Mouse (Mus musculus) forebrain, embryonic 14.5 days (tissue): Measurements from ENCODE around the gene Galnt12. TPM values are rescaled to one million over a fixed set of nuclear protein-coding genes. Genes with fewer than 3 reads are reported as not detected.
"Not testable (repeated sequence)": the region's sequence is repeated elsewhere in the genome, so short reads cannot be mapped to it uniquely, and the experiment has no call there.

Source experiments
- ATAC-seq: fragments of 200-750 bp; cut with Nextera tagmentation; 2 replicates; pipeline ENCODE4 v1.8.0; 2017; ENCODE audit warnings: mild to moderate bottlenecking, moderate library complexity
- DNase-seq: peaks from one replicate; pipeline ENCODE4 v3.0.0-alpha.2; 2015; ENCODE audit warnings: low spot score
- H3K27ac ChIP-seq: fragments of 300-500 bp; sonication (generic); 2 replicates; pipeline ENCODE4 v1.5.1; 2014; ENCODE audit warnings: low read depth, mild to moderate bottlenecking, control low read depth, low read length, moderate library complexity
- H3K27me3 ChIP-seq: fragments of 300-500 bp; sonication (generic); replicated peaks from 2 replicates; pipeline ENCODE4 v1.6.1; 2014; ENCODE audit warnings: low read length, control low read depth, mixed read lengths; ENCODE audit not compliant: control insufficient read depth, insufficient read depth
- H3K36me3 ChIP-seq: fragments of 300-500 bp; sonication (generic); 2 replicates; pipeline ENCODE4 v1.6.1; 2014; ENCODE audit warnings: low read length, control low read depth; ENCODE audit not compliant: control insufficient read depth, insufficient read depth
- H3K4me1 ChIP-seq: fragments of 300-500 bp; sonication (generic); 2 replicates; pipeline ENCODE4 v1.6.1; 2014; ENCODE audit warnings: antibody characterized with exemption, low read length, control low read depth; ENCODE audit not compliant: control insufficient read depth, insufficient read depth
- H3K4me2 ChIP-seq: fragments of 300-500 bp; sonication (generic); 2 replicates; pipeline ENCODE4 v1.6.1; 2014; ENCODE audit warnings: mild to moderate bottlenecking, control low read depth, low read length
- H3K4me3 ChIP-seq: fragments of 300-500 bp; sonication (generic); 2 replicates; pipeline ENCODE4 v1.5.1; 2014; ENCODE audit warnings: low read depth, low read length, control low read depth
- H3K9ac ChIP-seq: fragments of 300-500 bp; sonication (generic); 2 replicates; pipeline ENCODE4 v1.6.1; 2014; ENCODE audit warnings: mild to moderate bottlenecking, low read length, control low read depth, moderate library complexity
- H3K9me3 ChIP-seq: fragments of 300-500 bp; sonication (generic); replicated peaks from 2 replicates; pipeline ENCODE4 v1.6.1; 2016; ENCODE audit warnings: low read length, control low read depth, mixed read lengths; ENCODE audit not compliant: control insufficient read depth
- WGBS: fragments of 180-500 bp; shearing (Covaris S2); extraction: QIAGEN DNeasy Blood & Tissue Kit; methylation state at CpG from one replicate; pipeline ENCODE4 v1.1.7; 2014; 5-methylcytosine and 5-hydroxymethylcytosine counted together
- polyA plus RNA-seq: library from polyadenylated mRNA; unstranded; fragments of >200 nt; fragmentation: Nextera tagmentation; extraction: Ambion mirVana; gene quantifications from 2 replicates; pipeline ENCODE4 v1.2.1, GENCODE M21; 2014

The Galnt12 gene
- polyA plus RNA-seq, 1 experiment from 2014 or later, result 0.62 TPM

GRCm38 (mm10) chr4:47055170-47055569 lies 36.5 kb upstream of the Galnt12 start:
- not testable (repeated sequence) for H3K27me3 ChIP-seq, H3K9ac ChIP-seq, H3K4me2 ChIP-seq, H3K4me3 ChIP-seq, H3K27ac ChIP-seq, H3K4me1 ChIP-seq, H3K36me3 ChIP-seq, H3K9me3 ChIP-seq, DNase-seq, ATAC-seq
- WGBS, result 93% methylated on average over 9 of the region's 9 CpGs

GRCm38 (mm10) chr4:47055570-47056080 lies 36.1 kb upstream of the Galnt12 start:
- Histone ChIP-seq H3K36me3 (no peaks in the 10 kb centered on the region), H3K27ac (no peak overlapping the region), H3K4me3 (0 out of 2 replicates have a peak overlapping the region, but pooled peaks have one; percentile 73), H3K4me2 (no peak overlapping the region), H3K9ac (no peak overlapping the region), H3K27me3 (no peaks in the 10 kb centered on the region), H3K4me1 (peaks cover 8% of the 10 kb centered on the region), H3K9me3 (no peaks in the 10 kb centered on the region)
- no peak for ATAC-seq
- 96% methylated on average over 6 of the region's 6 CpGs for WGBS
- DNase-seq, result no peak

- H3K27ac ChIP-seq, result peak within 1 kb of the TSS; percentile 55; the same call in 1 of the 2 replicates
- H3K36me3 ChIP-seq, result no peaks in the 10 kb centered on the region
- H3K27me3 ChIP-seq, result no peaks in the 10 kb centered on the region
- no peaks in the 10 kb centered on the region for H3K9me3 ChIP-seq
- H3K4me3 ChIP-seq, result peak within 1 kb of the TSS; percentile 73
- H3K9ac ChIP-seq, result peak within 1 kb of the TSS; percentile 76
- H3K4me2 ChIP-seq, result peak within 1 kb of the TSS; percentile 73
- ATAC-seq (peak; percentile 91), DNase-seq (peak; percentile 79)
- H3K4me1 ChIP-seq, result peaks cover 6% of the 10 kb centered on the region
- WGBS, result under 1% methylated on average over 58 of the region's 86 CpGs
Measured at GRCm38 (mm10) chr4:47056791-47057509, 34.8 kb upstream of the Galnt12 start, which contains the start of gene Anks6. Gene Anks6, minus strand, starts transcription at chr4:47057427.

DNA sequence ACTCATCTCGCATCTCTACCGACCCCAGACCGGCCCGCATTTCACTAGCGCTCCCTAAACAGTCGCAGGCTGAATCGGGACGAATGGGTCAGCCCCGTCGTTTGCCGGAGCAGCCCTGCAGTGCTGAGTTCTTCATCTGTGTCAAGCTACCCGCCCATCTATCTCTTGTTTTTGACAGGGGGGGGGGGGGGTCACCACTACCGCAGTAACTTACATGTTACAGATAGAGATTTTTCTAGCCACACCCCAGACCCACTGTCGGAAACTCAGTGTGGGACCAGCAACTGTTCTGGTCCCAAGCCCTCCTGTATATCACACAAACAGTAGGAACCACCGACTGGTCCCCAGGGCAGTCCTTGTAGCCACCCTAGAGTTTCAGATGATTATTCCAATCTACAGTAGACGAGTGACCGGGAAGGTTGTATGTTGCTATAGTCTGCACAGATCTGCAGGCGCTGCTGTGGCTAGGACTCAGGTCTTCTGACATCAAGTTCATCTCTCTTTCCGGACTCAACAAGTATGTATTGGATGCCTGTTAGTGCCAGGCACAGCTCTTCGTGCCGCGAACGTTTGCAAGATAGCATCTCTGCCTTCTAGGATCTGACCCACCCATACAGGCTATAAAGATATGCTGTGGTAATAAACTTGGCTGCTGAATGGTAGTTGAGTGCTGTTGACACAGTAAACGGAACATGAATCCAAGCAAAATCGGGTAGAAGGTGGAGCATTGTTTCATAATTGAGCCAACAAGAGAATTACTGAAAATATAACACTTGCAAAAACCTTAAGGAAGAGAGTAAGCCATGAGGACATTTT lies 34.0 kb upstream of the Galnt12 start:
- no peaks in the 10 kb centered on the region for H3K27me3 ChIP-seq
- ATAC-seq, result no peak
- peak overlapping the region; percentile 73 for H3K4me2 ChIP-seq
- H3K4me3 ChIP-seq, result peak overlapping the region; percentile 73
- peak overlapping the region; percentile 76 for H3K9ac ChIP-seq
- DNase-seq, result no peak
- H3K27ac ChIP-seq, result no peak overlapping the region; the same call in 1 of the 2 replicates
- H3K4me1 ChIP-seq, result peaks cover 6% of the 10 kb centered on the region
- WGBS, result 38% methylated on average over 25 of the region's 25 CpGs
- H3K9me3 ChIP-seq, result no peaks in the 10 kb centered on the region
- no peaks in the 10 kb centered on the region for H3K36me3 ChIP-seq

- Histone ChIP-seq H3K9me3 (no peaks in the 10 kb centered on the region), H3K9ac (no peak overlapping the region), H3K27ac (no peak overlapping the region), H3K4me3 (no peak overlapping the region), H3K27me3 (no peaks in the 10 kb centered on the region), H3K4me2 (no peak overlapping the region), H3K36me3 (no peaks in the 10 kb centered on the region), H3K4me1 (peaks cover 5% of the 10 kb centered on the region)
- WGBS, result 22% methylated on average over 1 of the region's 1 CpGs
- DNase-seq (no peak), ATAC-seq (no peak)
Measured at GRCm38 (mm10) chr4:47060900-47061299, 30.8 kb upstream of the Galnt12 start.

DNA sequence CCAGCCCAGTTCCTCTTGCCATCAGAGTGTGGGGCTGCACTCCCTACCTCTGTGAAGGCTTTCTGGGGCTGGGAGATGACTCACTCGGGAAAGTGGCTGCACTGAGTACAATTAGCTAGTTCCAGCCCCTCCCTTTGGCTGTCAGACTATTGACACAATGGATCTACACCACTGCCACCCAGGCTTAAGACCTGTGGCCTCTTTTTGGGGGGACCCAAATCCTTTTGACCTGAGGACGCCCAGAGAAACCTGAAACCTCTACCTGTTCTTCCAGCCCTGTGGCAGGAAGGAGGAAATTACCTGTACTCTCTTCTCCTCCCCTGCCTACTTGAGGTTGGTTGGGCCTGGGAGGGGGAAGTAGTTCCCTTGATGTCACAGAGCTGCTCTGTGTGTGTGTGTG lies 16.7 kb upstream of the Galnt12 start:
- Histone ChIP-seq H3K4me2 (no peak overlapping the region), H3K36me3 (no peaks in the 10 kb centered on the region), H3K4me3 (no peak overlapping the region), H3K27ac (no peak overlapping the region), H3K9me3 (no peaks in the 10 kb centered on the region), H3K4me1 (no peaks in the 10 kb centered on the region), H3K27me3 (no peaks in the 10 kb centered on the region), H3K9ac (no peak overlapping the region)
- 36% methylated on average over 2 of the region's 2 CpGs for WGBS
- ATAC-seq, result no peak
- no peak for DNase-seq

DNA sequence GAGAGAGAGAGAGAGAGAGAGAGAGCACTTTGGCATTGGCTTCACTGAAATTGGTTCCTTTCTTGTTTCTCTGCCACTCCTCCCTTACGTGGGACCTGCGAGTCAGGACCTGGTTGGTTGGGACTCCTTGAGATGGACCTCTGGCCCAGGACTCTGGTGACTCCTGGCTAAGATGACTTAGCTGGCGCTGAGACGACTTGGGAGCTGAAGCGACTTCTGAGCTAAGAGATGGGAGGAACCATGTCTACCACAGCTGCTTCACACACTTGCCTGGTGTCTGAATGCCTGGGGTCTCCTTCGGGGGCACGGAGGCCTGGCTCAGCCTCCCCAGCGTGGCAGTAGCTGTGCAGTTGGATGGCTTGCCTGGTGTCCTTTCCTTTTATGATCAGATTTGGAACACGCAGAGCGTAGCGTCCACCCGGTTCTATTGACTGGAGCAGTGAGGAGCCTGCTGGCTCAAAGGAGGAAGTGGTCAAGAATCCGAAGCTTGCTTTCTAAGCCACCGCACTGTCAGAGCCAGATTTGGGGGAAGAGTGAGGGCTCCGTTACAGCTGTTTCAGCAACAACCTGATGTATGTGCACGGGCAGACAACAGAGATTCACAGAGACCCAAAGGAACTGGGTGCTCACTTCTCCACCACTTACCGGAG lies 11.6 kb upstream of the Galnt12 start:
- ATAC-seq, result no peak
- WGBS, result 92% methylated on average over 17 of the region's 17 CpGs
- H3K36me3 ChIP-seq, result no peaks in the 10 kb centered on the region
- H3K9me3 ChIP-seq, result no peaks in the 10 kb centered on the region
- H3K27ac ChIP-seq, result no peak overlapping the region
- H3K9ac ChIP-seq, result no peak overlapping the region
- H3K27me3 ChIP-seq, result no peaks in the 10 kb centered on the region
- H3K4me3 ChIP-seq, result no peak overlapping the region
- H3K4me1 ChIP-seq, result no peaks in the 10 kb centered on the region
- no peak for DNase-seq
- H3K4me2 ChIP-seq, result no peak overlapping the region

DNA sequence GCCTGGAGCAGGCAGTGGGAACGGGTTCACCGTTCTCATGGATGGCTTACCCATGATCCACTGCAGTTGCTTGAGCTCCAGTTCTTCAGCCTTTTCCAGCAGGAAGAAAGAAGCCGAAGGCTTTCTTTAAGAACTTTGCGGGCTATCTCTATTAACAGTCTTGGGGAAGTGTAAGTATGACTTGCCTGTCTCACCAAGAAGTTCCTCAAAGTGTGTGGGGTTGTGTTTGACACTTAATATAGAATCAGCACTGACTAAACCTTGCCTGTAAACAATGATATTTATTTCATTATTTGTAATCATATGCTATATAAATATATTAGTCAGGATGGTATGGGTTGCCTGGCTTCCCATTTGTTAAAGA lies 11.1 kb upstream of the Galnt12 start:
- Histone ChIP-seq H3K36me3 (no peaks in the 10 kb centered on the region), H3K4me3 (no peak overlapping the region), H3K27ac (no peak overlapping the region), H3K4me1 (no peaks in the 10 kb centered on the region), H3K4me2 (no peak overlapping the region), H3K9me3 (no peaks in the 10 kb centered on the region), H3K9ac (no peak overlapping the region), H3K27me3 (no peaks in the 10 kb centered on the region)
- no peak for DNase-seq
- ATAC-seq, result no peak
- WGBS, result 96% methylated on average over 4 of the region's 4 CpGs
